Mouse (Mus musculus): Measurements from ENCODE around the gene Olfr45. TPM values are rescaled to one million over a fixed set of nuclear protein-coding genes. Genes with fewer than 3 reads are reported as not detected.

Gene Olfr45
- total and polyA plus RNA-seq, 3 experiments = not detected

DNA sequence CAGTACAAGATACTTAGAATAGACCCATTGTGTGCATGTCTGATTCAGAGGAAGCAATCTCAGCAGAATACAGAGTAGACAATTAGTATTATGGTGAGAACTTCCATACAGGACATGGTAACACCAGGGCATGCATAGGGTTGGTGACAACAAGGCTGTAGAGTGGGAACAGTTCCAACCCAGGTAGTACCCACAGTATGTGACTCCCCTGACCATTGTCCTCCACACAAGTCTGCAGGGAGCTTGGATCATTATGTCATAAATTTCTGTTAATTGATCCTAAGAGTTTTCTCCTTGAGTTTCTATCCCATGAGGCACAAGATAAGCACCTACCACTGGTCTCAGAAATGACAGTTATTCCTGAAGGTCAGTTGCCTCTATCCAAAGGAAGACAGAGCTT lies 15.2 kb downstream of the Olfr45 start, which contains the start of gene Olfr541:
Gene Olfr541, plus strand, starts transcription at position 301 of the 400 bp plus-strand sequence.
- TF ChIP-seq CTCF (IDR thresholded peaks at IDR 0.05) (no peak), POLR2A (IDR thresholded peaks at IDR 0.05; ENCODE audit: insufficient read depth, low read depth, low read length) (no peak), EP300 (IDR thresholded peaks at IDR 0.05; ENCODE audit: insufficient read depth, low read depth, low read length) (no peak)
- intact Hi-C loops (cut with DNase I) = no loop called here
- H3K4me3 ChIP-seq = no peak within 1 kb of the TSS
- H3K4me1 ChIP-seq (ENCODE audit: control insufficient read depth, insufficient read depth, low read length) = no peaks in the 10 kb centered on the region
- no peak for DNase-seq
- no peak within 1 kb of the TSS for H3K27ac ChIP-seq
- no peaks in the 10 kb centered on the region for H3K36me3 ChIP-seq (ENCODE audit: control insufficient read depth, insufficient read depth, low read length)
- no peak within 1 kb of the TSS for H3K9ac ChIP-seq (ENCODE audit: low read depth, low read length)
- no peaks in the 10 kb centered on the region for H3K79me2 ChIP-seq (replicated peaks; ENCODE audit: control insufficient read depth, insufficient read depth, low read length)
- no peaks in the 10 kb centered on the region for H3K27me3 ChIP-seq (ENCODE audit: control insufficient read depth, insufficient read depth, low read length)

DNA sequence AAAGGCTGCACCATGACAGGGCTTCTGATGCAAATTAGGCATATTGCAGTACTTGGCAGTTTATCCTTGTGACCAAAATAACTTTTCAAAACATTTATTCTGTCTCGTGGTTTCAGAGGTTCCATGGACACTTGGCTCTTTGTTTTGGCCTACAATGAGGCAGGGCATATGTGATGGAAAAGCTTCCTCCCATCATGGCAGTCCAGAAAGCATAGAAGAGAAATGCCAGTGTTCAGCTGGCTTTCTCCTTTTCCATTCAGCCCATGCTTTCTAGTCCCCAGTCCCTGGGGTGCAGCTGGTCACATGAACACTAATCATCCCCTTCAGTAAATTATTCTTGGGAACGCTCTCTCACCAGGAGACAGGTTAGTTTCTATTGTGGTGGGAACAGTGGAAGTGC lies 24.6 kb downstream of the Olfr45 start:
- Histone ChIP-seq H3K79me2 (replicated peaks; ENCODE audit: control insufficient read depth, insufficient read depth, low read length) (no peaks in the 10 kb centered on the region), H3K4me3 (no peak overlapping the region), H3K36me3 (ENCODE audit: control insufficient read depth, insufficient read depth, low read length) (no peaks in the 10 kb centered on the region), H3K27me3 (ENCODE audit: control insufficient read depth, insufficient read depth, low read length) (no peaks in the 10 kb centered on the region), H3K9ac (ENCODE audit: low read depth, low read length) (no peak overlapping the region), H3K4me1 (ENCODE audit: control insufficient read depth, insufficient read depth, low read length) (no peaks in the 10 kb centered on the region), H3K27ac (no peak overlapping the region)
- TF ChIP-seq EP300 (IDR thresholded peaks at IDR 0.05; ENCODE audit: insufficient read depth, low read depth, low read length) (no peak), POLR2A (IDR thresholded peaks at IDR 0.05; ENCODE audit: insufficient read depth, low read depth, low read length) (no peak), CTCF (IDR thresholded peaks at IDR 0.05) (no peak)
- DNase-seq = no peak
- 63% methylated on average over 2 of the region's 2 CpGs for whole genome bisulfite sequencing
- intact Hi-C loops (cut with DNase I) = no loop called here

DNA sequence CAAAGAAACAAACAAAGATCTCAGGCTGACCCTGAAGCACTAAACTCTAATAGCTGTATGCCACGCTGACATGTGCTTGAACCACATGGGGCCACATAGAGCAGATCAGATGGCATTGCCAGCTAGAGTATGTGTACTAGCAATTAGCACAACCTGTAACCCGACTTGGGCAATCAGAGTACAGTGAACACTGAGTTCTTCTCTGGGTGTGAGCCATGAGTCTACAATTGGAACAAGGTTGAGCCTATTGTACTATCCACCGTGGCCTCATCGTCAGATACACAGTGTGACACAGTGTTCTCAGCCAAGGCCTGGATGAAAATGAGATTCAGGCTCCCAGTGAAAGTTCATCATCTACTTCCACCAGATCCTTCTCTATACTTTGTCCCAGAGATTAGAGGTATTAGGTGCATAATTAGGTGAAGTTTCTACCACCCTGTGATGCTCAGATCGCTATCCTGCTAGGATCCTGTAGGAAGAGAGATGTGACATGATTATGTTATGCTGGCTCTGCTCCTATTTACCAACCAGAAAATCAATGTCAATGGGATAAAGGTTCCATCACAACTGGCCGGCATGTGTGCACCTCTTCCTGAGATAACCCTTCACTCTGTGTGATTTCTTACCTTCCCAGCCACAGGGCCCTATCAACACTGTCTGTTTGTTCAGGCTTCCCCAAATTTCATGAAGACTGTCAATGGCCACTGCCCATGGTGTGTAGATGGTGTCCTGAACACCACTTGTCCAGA lies 26.0 kb downstream of the Olfr45 start:
- TF ChIP-seq POLR2A (IDR thresholded peaks at IDR 0.05; ENCODE audit: insufficient read depth, low read depth, low read length) (no peak), EP300 (IDR thresholded peaks at IDR 0.05; ENCODE audit: insufficient read depth, low read depth, low read length) (no peak)
- Histone ChIP-seq H3K4me1 (ENCODE audit: control insufficient read depth, insufficient read depth, low read length) (no peaks in the 10 kb centered on the region), H3K4me3 (no peak overlapping the region), H3K27ac (no peak overlapping the region), H3K27me3 (ENCODE audit: control insufficient read depth, insufficient read depth, low read length) (no peaks in the 10 kb centered on the region), H3K36me3 (ENCODE audit: control insufficient read depth, insufficient read depth, low read length) (no peaks in the 10 kb centered on the region), H3K79me2 (replicated peaks; ENCODE audit: control insufficient read depth, insufficient read depth, low read length) (no peaks in the 10 kb centered on the region), H3K9ac (ENCODE audit: low read depth, low read length) (no peak overlapping the region)
- no peak for DNase-seq
- intact Hi-C loops (cut with DNase I) = no loop called here
- 73% methylated on average over 6 of the region's 6 CpGs for WGBS

DNA sequence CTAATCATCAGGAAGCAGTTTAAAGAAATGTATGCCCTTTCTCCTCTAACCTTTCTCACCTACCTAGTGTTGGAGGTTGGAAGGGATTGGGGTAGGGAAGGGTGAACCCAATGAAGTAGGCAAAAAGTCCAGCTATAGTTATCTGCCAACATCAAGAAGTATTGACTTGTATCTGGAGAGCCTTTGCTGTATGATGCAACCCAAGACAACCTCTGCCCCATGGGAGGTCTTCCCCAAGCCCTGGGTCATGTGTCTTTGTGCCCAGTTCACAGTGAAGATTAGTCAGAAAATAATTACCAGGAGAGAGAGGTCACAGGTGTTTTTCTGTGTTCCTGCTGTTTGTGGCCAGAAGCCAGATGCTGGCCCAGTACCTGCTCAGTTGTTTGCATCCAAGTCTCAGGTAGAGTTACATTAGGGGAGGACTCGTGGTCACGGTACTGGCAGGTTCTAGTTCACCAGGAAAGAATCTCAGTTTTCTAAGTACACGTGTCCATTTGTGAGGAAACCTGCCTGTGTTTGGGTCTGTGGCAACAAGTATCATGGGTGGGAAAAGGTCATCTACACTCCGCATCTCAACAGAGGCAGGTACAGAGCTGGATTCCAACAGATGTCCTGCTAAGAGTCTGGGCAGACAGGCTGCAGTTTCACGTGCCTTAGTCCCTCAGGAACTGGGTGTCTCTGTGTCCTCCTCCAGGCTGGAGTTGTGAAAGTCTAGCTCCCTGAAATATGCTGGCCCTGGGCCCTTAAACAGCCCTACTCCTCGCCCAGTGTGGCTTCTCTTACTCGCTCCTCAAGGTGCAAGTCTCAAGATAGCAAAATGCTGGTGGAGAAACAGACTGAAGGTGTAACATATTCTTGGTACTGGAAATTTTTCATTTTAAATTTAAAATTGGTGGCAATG lies 35.7 kb downstream of the Olfr45 start:
- whole genome bisulfite sequencing = 72% methylated on average over 7 of the region's 7 CpGs
- TF ChIP-seq POLR2A (IDR thresholded peaks at IDR 0.05; ENCODE audit: insufficient read depth, low read depth, low read length) = no peak
- no peak for TF ChIP-seq EP300 (IDR thresholded peaks at IDR 0.05; ENCODE audit: insufficient read depth, low read depth, low read length)
- TF ChIP-seq CTCF (IDR thresholded peaks at IDR 0.05) = no peak
- Histone ChIP-seq H3K27ac (no peak overlapping the region), H3K4me1 (ENCODE audit: control insufficient read depth, insufficient read depth, low read length) (no peaks in the 10 kb centered on the region), H3K4me3 (no peak overlapping the region), H3K79me2 (replicated peaks; ENCODE audit: control insufficient read depth, insufficient read depth, low read length) (no peaks in the 10 kb centered on the region), H3K27me3 (ENCODE audit: control insufficient read depth, insufficient read depth, low read length) (no peaks in the 10 kb centered on the region), H3K9ac (ENCODE audit: low read depth, low read length) (no peak overlapping the region), H3K36me3 (ENCODE audit: control insufficient read depth, insufficient read depth, low read length) (no peaks in the 10 kb centered on the region)
- intact Hi-C loops (cut with DNase I) = no loop called here
- no peak for DNase-seq

DNA sequence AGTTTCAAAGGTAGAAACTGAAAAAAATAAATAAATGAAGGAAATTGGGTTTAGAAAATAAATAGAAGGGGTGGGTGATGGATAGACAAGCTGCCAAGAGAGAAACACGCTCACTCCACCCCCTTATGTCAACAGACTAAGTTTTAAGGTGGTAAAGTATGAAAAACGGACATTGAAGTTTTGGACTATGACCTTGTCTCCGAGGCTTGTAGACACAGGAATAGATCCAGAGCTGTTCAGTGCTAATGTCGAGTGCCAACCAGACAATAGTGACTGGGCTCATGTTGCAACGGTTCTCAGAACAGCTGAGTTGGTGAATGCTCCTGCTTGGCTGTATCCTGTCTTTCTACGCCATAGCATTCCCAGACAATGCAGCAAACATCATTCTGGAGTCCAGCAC lies 39.3 kb downstream of the Olfr45 start:
- DNase-seq = no peak
- 59% methylated on average over 6 of the region's 6 CpGs for WGBS
- Histone ChIP-seq H3K79me2 (replicated peaks; ENCODE audit: control insufficient read depth, insufficient read depth, low read length) (no peaks in the 10 kb centered on the region), H3K36me3 (ENCODE audit: control insufficient read depth, insufficient read depth, low read length) (no peaks in the 10 kb centered on the region), H3K27me3 (ENCODE audit: control insufficient read depth, insufficient read depth, low read length) (no peaks in the 10 kb centered on the region), H3K9ac (ENCODE audit: low read depth, low read length) (no peak overlapping the region), H3K4me3 (no peak overlapping the region), H3K27ac (no peak overlapping the region), H3K4me1 (ENCODE audit: control insufficient read depth, insufficient read depth, low read length) (no peaks in the 10 kb centered on the region)
- intact Hi-C loops (cut with DNase I) = no loop called here
- no peak for TF ChIP-seq POLR2A (IDR thresholded peaks at IDR 0.05; ENCODE audit: insufficient read depth, low read depth, low read length)
- no peak for TF ChIP-seq EP300 (IDR thresholded peaks at IDR 0.05; ENCODE audit: insufficient read depth, low read depth, low read length)
- no peak for TF ChIP-seq CTCF (IDR thresholded peaks at IDR 0.05)

DNA sequence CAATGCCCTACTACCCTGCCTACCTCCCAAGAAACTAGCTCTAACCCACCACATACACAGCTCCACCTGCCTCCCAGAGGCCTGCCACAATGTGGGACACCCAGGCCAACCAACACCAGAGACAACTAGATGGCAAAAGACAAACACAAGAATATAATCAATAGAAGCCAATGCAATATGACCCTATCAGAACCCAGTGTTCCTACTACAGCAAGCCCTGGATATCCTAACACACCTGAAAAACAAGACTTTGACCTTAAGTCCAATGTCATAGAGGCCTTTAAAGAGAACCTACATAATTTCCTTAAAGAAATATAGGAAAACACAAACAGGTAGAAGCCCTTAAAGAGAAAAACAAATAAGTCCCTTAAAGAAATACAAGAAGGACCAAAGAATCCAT lies 43.8 kb downstream of the Olfr45 start:
- H3K79me2 ChIP-seq (replicated peaks; ENCODE audit: control insufficient read depth, insufficient read depth, low read length) = no peaks in the 10 kb centered on the region
- H3K4me1 ChIP-seq (ENCODE audit: control insufficient read depth, insufficient read depth, low read length) = no peaks in the 10 kb centered on the region
- H3K27me3 ChIP-seq (ENCODE audit: control insufficient read depth, insufficient read depth, low read length) = no peaks in the 10 kb centered on the region
- TF ChIP-seq POLR2A (IDR thresholded peaks at IDR 0.05; ENCODE audit: insufficient read depth, low read depth, low read length) = no peak
- TF ChIP-seq CTCF (IDR thresholded peaks at IDR 0.05) = no peak
- no peak for TF ChIP-seq EP300 (IDR thresholded peaks at IDR 0.05; ENCODE audit: insufficient read depth, low read depth, low read length)
- no peak overlapping the region for H3K27ac ChIP-seq
- H3K9ac ChIP-seq (ENCODE audit: low read depth, low read length) = no peak overlapping the region
- H3K4me3 ChIP-seq = no peak overlapping the region
- H3K36me3 ChIP-seq (ENCODE audit: control insufficient read depth, insufficient read depth, low read length) = no peaks in the 10 kb centered on the region
- intact Hi-C loops (cut with DNase I) = no loop called here
- no peak for DNase-seq

Data from heart, adult 2 months (tissue).